Mouse (Mus musculus) megakaryocyte, embryonic 14.5 days (primary cell): ENCODE measurements around the gene Sgip1.

Experiments used
- FLI1 ChIP-seq: IDR thresholded peaks from 2 replicates; pipeline ENCODE4 v1.6.1; 2012; ENCODE audit warnings: low read length, inconsistent platforms, mixed read lengths
- GATA1 ChIP-seq: IDR thresholded peaks from 3 replicates; pipeline ENCODE4 v1.6.1; 2012; ENCODE audit warnings: mixed read lengths, low read length, inconsistent platforms, borderline replicate concordance

DNA sequence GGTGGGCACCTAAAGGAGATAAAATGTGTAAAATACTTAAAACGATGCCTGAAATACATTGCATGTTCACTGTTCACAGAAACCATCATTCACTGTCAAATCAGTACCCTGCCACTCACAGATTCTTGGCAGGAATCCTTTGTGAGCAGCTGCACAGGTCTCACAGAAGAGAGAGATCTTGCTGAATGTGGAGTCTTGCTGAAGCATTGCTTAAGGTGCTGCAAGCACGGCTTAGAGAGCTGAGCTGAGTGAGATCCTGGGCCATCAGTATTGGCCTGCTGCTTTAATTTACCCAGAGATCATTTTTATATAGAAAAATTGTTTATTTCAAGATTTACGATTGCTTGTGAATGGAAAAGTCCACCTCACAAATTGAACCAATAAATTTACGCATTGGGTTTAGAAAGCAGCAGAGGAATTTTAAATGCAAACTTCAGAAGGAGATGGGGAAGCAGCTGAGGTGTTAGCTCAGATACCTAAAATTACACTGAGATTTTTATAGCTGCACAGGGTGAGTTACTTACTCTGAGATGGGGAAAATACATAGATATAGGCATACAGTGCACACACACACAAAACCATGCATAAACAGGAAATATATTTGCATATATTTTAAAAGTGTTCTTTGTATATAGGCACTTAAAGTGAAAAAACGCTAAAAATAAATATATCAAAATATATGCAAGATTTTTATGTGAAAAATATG, 23.8 kb upstream of the Sgip1 start:
- TF ChIP-seq GATA1 (no peak), FLI1 (no peak)
